Mouse (Mus musculus) kidney, postnatal 0 days (tissue): ENCODE results near the gene Tbc1d24. TPM values are rescaled to one million over a fixed set of nuclear protein-coding genes. Genes with fewer than 3 reads are reported as not detected.
A peak's percentile ranks its signal among the peaks of the same experiment; 100 is the strongest.

ENCODE experiments used
- ATAC-seq: fragments of 200-750 bp; cut with Nextera tagmentation; replicated peaks from 2 replicates; pipeline ENCODE4 v1.8.0; 2017; ENCODE audit warnings: low read depth, moderate number of reproducible peaks, moderate TSS enrichment, moderate library complexity; ENCODE audit not compliant: low FRiP score
- DNase-seq: peaks from one replicate; pipeline ENCODE4 v3.0.0-alpha.2; 2016; ENCODE audit warnings: low spot score
- H3K27ac ChIP-seq: fragments of 300-500 bp; sonication (generic); 2 replicates; pipeline ENCODE4 v1.5.1; 2014; ENCODE audit warnings: mild to moderate bottlenecking
- H3K27me3 ChIP-seq: fragments of 300-500 bp; sonication (generic); 2 replicates; pipeline ENCODE4 v1.6.1; 2014; ENCODE audit warnings: low read length, mixed read lengths; ENCODE audit not compliant: insufficient read depth
- H3K36me3 ChIP-seq: fragments of 300-500 bp; sonication (generic); 2 replicates; pipeline ENCODE4 v1.6.1; 2014; ENCODE audit warnings: low read length, mixed read lengths; ENCODE audit not compliant: insufficient read depth
- H3K4me1 ChIP-seq: fragments of 300-500 bp; sonication (generic); replicated peaks from 2 replicates; pipeline ENCODE4 v1.6.1; 2014; ENCODE audit warnings: antibody characterized with exemption, low read length, mixed read lengths; ENCODE audit not compliant: insufficient read depth
- H3K4me2 ChIP-seq: fragments of 300-500 bp; sonication (generic); 2 replicates; pipeline ENCODE4 v1.6.1; 2014; ENCODE audit warnings: mild to moderate bottlenecking, low read length, moderate library complexity, mixed read lengths
- H3K4me3 ChIP-seq: fragments of 300-500 bp; sonication (generic); replicated peaks from 2 replicates; pipeline ENCODE4 v1.5.1; 2014; ENCODE audit warnings: low read depth, low read length
- H3K9ac ChIP-seq: fragments of 300-500 bp; sonication (generic); 2 replicates; pipeline ENCODE4 v1.6.1; 2014; ENCODE audit warnings: low read depth, low read length
- H3K9me3 ChIP-seq: fragments of 300-500 bp; sonication (generic); replicated peaks from 2 replicates; pipeline ENCODE4 v1.6.1; 2016; ENCODE audit warnings: low read length, inconsistent platforms, mixed read lengths
- CTCF ChIP-seq: IDR thresholded peaks from 2 replicates; pipeline ENCODE4 v1.5.1; 2016; ENCODE audit warnings: antibody characterized with exemption, low read depth, mild to moderate bottlenecking, moderate library complexity
- WGBS: fragments of 180-500 bp; shearing (Covaris S2); extraction: QIAGEN DNeasy Blood & Tissue Kit; methylation state at CpG from one replicate; pipeline ENCODE4 v1.1.7; 2014; 5-methylcytosine and 5-hydroxymethylcytosine counted together
- polyA plus RNA-seq: library from polyadenylated mRNA; unstranded; fragments of >200 nt; fragmentation: Nextera tagmentation; extraction: Ambion mirVana; gene quantifications from 2 replicates; pipeline ENCODE4 v1.2.1, GENCODE M21; 2015

Gene Tbc1d24
- polyA plus RNA-seq = 2.3 and 2.5 TPM in 2 replicates

GRCm38 (mm10) chr17:24205284-24205888 lies at the start of gene Tbc1d24:
Tbc1d24 (minus strand) TSS chr17:24205562.
- no peak for TF ChIP-seq CTCF
- peak; percentile 58 for ATAC-seq
- Histone ChIP-seq H3K4me3 (peak within 1 kb of the TSS; percentile 58), H3K27ac (no peak within 1 kb of the TSS), H3K4me2 (peak within 1 kb of the TSS; percentile 97), H3K27me3 (peaks cover 3% of the 10 kb centered on the region; the same call in 1 of the 2 replicates), H3K4me1 (peaks cover 33% of the 10 kb centered on the region), H3K9ac (peak within 1 kb of the TSS; percentile 63), H3K9me3 (no peaks in the 10 kb centered on the region), H3K36me3 (no peaks in the 10 kb centered on the region)
- WGBS = under 1% methylated on average over 62 of the region's 65 CpGs
- DNase-seq = peak; percentile 92

GRCm38 (mm10) chr17:24252329-24252728 lies 47.0 kb upstream of the Tbc1d24 start:
- H3K9ac ChIP-seq = no peak overlapping the region
- DNase-seq (no peak), ATAC-seq (no peak)
- H3K4me1 ChIP-seq = no peaks in the 10 kb centered on the region; the same call in 1 of the 2 replicates
- H3K27me3 ChIP-seq = no peaks in the 10 kb centered on the region
- no peak for TF ChIP-seq CTCF
- no peaks in the 10 kb centered on the region for H3K36me3 ChIP-seq
- H3K4me2 ChIP-seq = 0 out of 2 replicates have a peak overlapping the region, but pooled peaks have one; percentile 82
- WGBS = 92% methylated on average over 2 of the region's 2 CpGs
- H3K9me3 ChIP-seq = no peaks in the 10 kb centered on the region
- no peak overlapping the region for H3K4me3 ChIP-seq
- no peak overlapping the region for H3K27ac ChIP-seq

- under 1% methylated on average over 48 of the region's 48 CpGs for WGBS
Observed at GRCm38 (mm10) chr17:24251320-24252069, 46.1 kb upstream of the Tbc1d24 start, which contains the start of gene Ccnf. Ccnf (minus strand) TSS chr17:24251484.

GRCm38 (mm10) chr17:24250988-24251319 lies 45.6 kb upstream of the Tbc1d24 start:
- Histone ChIP-seq H3K9me3 (no peaks in the 10 kb centered on the region), H3K4me1 (no peaks in the 10 kb centered on the region; the same call in 1 of the 2 replicates), H3K4me2 (peak overlapping the region; percentile 82), H3K9ac (peak overlapping the region; percentile 50), H3K36me3 (peaks cover 5% of the 10 kb centered on the region; the same call in 1 of the 2 replicates), H3K4me3 (peak overlapping the region; percentile 57), H3K27ac (no peak overlapping the region), H3K27me3 (no peaks in the 10 kb centered on the region)
- ATAC-seq (no peak), DNase-seq (no peak)
- WGBS = under 1% methylated on average over 32 of the region's 32 CpGs
- no peak for TF ChIP-seq CTCF

More at GRCm38 (mm10) chr17:24251320-24252069, 46.1 kb upstream of the Tbc1d24 start, which contains the start of gene Ccnf:
- H3K27me3 ChIP-seq = no peaks in the 10 kb centered on the region
- peak within 1 kb of the TSS; percentile 71 for H3K9ac ChIP-seq
- DNase-seq (peak; percentile 100), ATAC-seq (peak; percentile 100)
- no peaks in the 10 kb centered on the region for H3K9me3 ChIP-seq
- H3K36me3 ChIP-seq = peaks cover 2% of the 10 kb centered on the region; the same call in 1 of the 2 replicates
- TF ChIP-seq CTCF = peak; percentile 52
- H3K4me3 ChIP-seq = peak within 1 kb of the TSS; percentile 57
- H3K4me1 ChIP-seq = no peaks in the 10 kb centered on the region; the same call in 1 of the 2 replicates
- H3K4me2 ChIP-seq = peak within 1 kb of the TSS; percentile 82
- H3K27ac ChIP-seq = peak within 1 kb of the TSS; percentile 20; the same call in 1 of the 2 replicates

GRCm38 (mm10) chr17:24248641-24249040 lies 43.3 kb upstream of the Tbc1d24 start:
- Histone ChIP-seq H3K4me3 (no peak overlapping the region), H3K4me1 (no peaks in the 10 kb centered on the region; the same call in 1 of the 2 replicates), H3K36me3 (peaks cover 20% of the 10 kb centered on the region), H3K9me3 (no peaks in the 10 kb centered on the region), H3K27me3 (no peaks in the 10 kb centered on the region), H3K27ac (no peak overlapping the region), H3K4me2 (no peak overlapping the region), H3K9ac (no peak overlapping the region)
- TF ChIP-seq CTCF = peak; percentile 34; the same call in 1 of the 2 replicates
- no peak for DNase-seq
- WGBS = 97% methylated on average over 2 of the region's 2 CpGs
- no peak for ATAC-seq

- no peak overlapping the region for H3K4me2 ChIP-seq
- TF ChIP-seq CTCF = no peak
- WGBS = 97% methylated on average over 8 of the region's 8 CpGs
- H3K27ac ChIP-seq = no peak overlapping the region
- no peak for DNase-seq
- no peaks in the 10 kb centered on the region for H3K9me3 ChIP-seq
- no peaks in the 10 kb centered on the region for H3K27me3 ChIP-seq
- H3K9ac ChIP-seq = no peak overlapping the region
- peaks cover 55% of the 10 kb centered on the region for H3K36me3 ChIP-seq
- H3K4me3 ChIP-seq = no peak overlapping the region
- ATAC-seq = no peak
- H3K4me1 ChIP-seq = no peaks in the 10 kb centered on the region
Observed at GRCm38 (mm10) chr17:24244061-24244460, 38.7 kb upstream of the Tbc1d24 start.
